Mouse (Mus musculus) intestine, postnatal 0 days (tissue): ENCODE measurements around the gene Smpdl3b. TPM values are rescaled to one million over a fixed set of nuclear protein-coding genes. Genes with fewer than 3 reads are reported as not detected.
"Not testable (repeated sequence)": the region's sequence is repeated elsewhere in the genome, so short reads cannot be mapped to it uniquely, and the experiment has no call there.

Experiments used
- ATAC-seq: fragments of 200-750 bp; cut with Nextera tagmentation; 2 replicates; pipeline ENCODE4 v1.8.0; 2017; ENCODE audit warnings: mild to moderate bottlenecking, moderate TSS enrichment, moderate library complexity
- H3K27ac ChIP-seq: fragments of 300-500 bp; sonication (generic); 2 replicates; pipeline ENCODE4 v1.5.1; 2014; ENCODE audit warnings: mild to moderate bottlenecking, low read depth, low read length, moderate library complexity
- H3K27me3 ChIP-seq: fragments of 300-500 bp; sonication (generic); replicated peaks from 2 replicates; pipeline ENCODE4 v1.6.1; 2014; ENCODE audit warnings: low read length, mixed read lengths; ENCODE audit not compliant: control insufficient read depth, insufficient read depth
- H3K36me3 ChIP-seq: fragments of 300-500 bp; sonication (generic); 2 replicates; pipeline ENCODE4 v1.6.1; 2014; ENCODE audit warnings: mild to moderate bottlenecking, moderate library complexity; ENCODE audit not compliant: control insufficient read depth, insufficient read depth
- H3K4me1 ChIP-seq: fragments of 300-500 bp; sonication (generic); replicated peaks from 2 replicates; pipeline ENCODE4 v1.6.1; 2014; ENCODE audit warnings: antibody characterized with exemption, low read length, mixed read lengths; ENCODE audit not compliant: control insufficient read depth, insufficient read depth
- H3K4me2 ChIP-seq: fragments of 300-500 bp; sonication (generic); replicated peaks from 2 replicates; pipeline ENCODE4 v1.6.1; 2014; ENCODE audit warnings: low read depth, mild to moderate bottlenecking, moderate library complexity
- H3K4me3 ChIP-seq: fragments of 300-500 bp; sonication (generic); 2 replicates; pipeline ENCODE4 v1.5.1; 2014; ENCODE audit warnings: low read depth, low read length
- H3K9ac ChIP-seq: fragments of 300-500 bp; sonication (generic); 2 replicates; pipeline ENCODE4 v1.6.1; 2014; ENCODE audit warnings: mild to moderate bottlenecking, low read depth, low read length
- H3K9me3 ChIP-seq: fragments of 300-500 bp; sonication (generic); 2 replicates; pipeline ENCODE4 v1.6.1; 2016; ENCODE audit warnings: mixed run types; ENCODE audit not compliant: control insufficient read depth
- CTCF ChIP-seq: sonication (generic); IDR thresholded peaks from 2 replicates; pipeline ENCODE4 v1.5.1; 2016; ENCODE audit warnings: low read depth, mild to moderate bottlenecking, control low read depth, antibody characterized with exemption, moderate library complexity
- WGBS: fragments of 180-500 bp; shearing (Covaris S2); extraction: QIAGEN DNeasy Blood & Tissue Kit; methylation state at CpG from one replicate; pipeline ENCODE4 v1.1.7; 2014; 5-methylcytosine and 5-hydroxymethylcytosine counted together
- polyA plus RNA-seq: library from polyadenylated mRNA; unstranded; fragments of >200 nt; fragmentation: Nextera tagmentation; extraction: Ambion mirVana; gene quantifications from 2 replicates; pipeline ENCODE4 v1.2.1, GENCODE M21; 2015

Smpdl3b gene
- polyA plus RNA-seq, 1 experiment from 2014 or later, result 2.9 TPM

GRCm38 (mm10) chr4:132797461-132797860 lies 40.4 kb upstream of the Smpdl3b start:
- Histone ChIP-seq H3K4me1 (0 out of 2 replicates have a peak, but pooled peaks cover 4% of the 10 kb centered on the region), H3K4me2 (no peak overlapping the region), H3K9ac (no peak overlapping the region), H3K27me3 (peaks cover 9% of the 10 kb centered on the region; the same call in 1 of the 2 replicates), H3K9me3 (no peaks in the 10 kb centered on the region), H3K36me3 (no peaks in the 10 kb centered on the region), H3K27ac (no peak overlapping the region), H3K4me3 (no peak overlapping the region)
- 0 out of 2 replicates have a peak, but pooled peaks have one; percentile 19 for TF ChIP-seq CTCF
- 69% methylated on average over 1 of the region's 1 CpGs for WGBS
- ATAC-seq, result no peak

- Histone ChIP-seq H3K4me3 (peak within 1 kb of the TSS; percentile 38), H3K9me3 (no peaks in the 10 kb centered on the region), H3K4me1 (0 out of 2 replicates have a peak, but pooled peaks cover 4% of the 10 kb centered on the region), H3K4me2 (peak within 1 kb of the TSS; percentile 79), H3K36me3 (no peaks in the 10 kb centered on the region), H3K9ac (no peak within 1 kb of the TSS), H3K27ac (no peak within 1 kb of the TSS), H3K27me3 (peaks cover 9% of the 10 kb centered on the region; the same call in 1 of the 2 replicates)
- no peak for ATAC-seq
- under 1% methylated on average over 21 of the region's 21 CpGs for WGBS
- no peak for TF ChIP-seq CTCF
Observed at GRCm38 (mm10) chr4:132796196-132796886, 39.3 kb upstream of the Smpdl3b start, which contains the start of gene Themis2. Gene Themis2 (minus strand): TSS chr4:132796387.

GRCm38 (mm10) chr4:132795171-132795570 lies 38.1 kb upstream of the Smpdl3b start:
- TF ChIP-seq CTCF, result no peak
- Histone ChIP-seq H3K4me3 (no peak overlapping the region), H3K9me3 (no peaks in the 10 kb centered on the region), H3K9ac (no peak overlapping the region), H3K27ac (no peak overlapping the region), H3K36me3 (no peaks in the 10 kb centered on the region), H3K4me1 (0 out of 2 replicates have a peak, but pooled peaks cover 4% of the 10 kb centered on the region), H3K4me2 (no peak overlapping the region), H3K27me3 (peaks cover 9% of the 10 kb centered on the region; the same call in 1 of the 2 replicates)
- no peak for ATAC-seq
- 65% methylated on average over 7 of the region's 7 CpGs for WGBS

GRCm38 (mm10) chr4:132794760-132795159 lies 37.7 kb upstream of the Smpdl3b start:
- 68% methylated on average over 8 of the region's 8 CpGs for WGBS
- no peak overlapping the region for H3K9ac ChIP-seq
- H3K4me2 ChIP-seq, result no peak overlapping the region
- no peak overlapping the region for H3K4me3 ChIP-seq
- H3K27ac ChIP-seq, result no peak overlapping the region
- H3K27me3 ChIP-seq, result peaks cover 9% of the 10 kb centered on the region; the same call in 1 of the 2 replicates
- 0 out of 2 replicates have a peak, but pooled peaks cover 4% of the 10 kb centered on the region for H3K4me1 ChIP-seq
- no peak for ATAC-seq
- no peak for TF ChIP-seq CTCF
- no peaks in the 10 kb centered on the region for H3K9me3 ChIP-seq
- no peaks in the 10 kb centered on the region for H3K36me3 ChIP-seq

- Histone ChIP-seq H3K27me3 (peaks cover 9% of the 10 kb centered on the region; the same call in 1 of the 2 replicates), H3K4me3 (no peak overlapping the region), H3K4me1 (0 out of 2 replicates have a peak, but pooled peaks cover 4% of the 10 kb centered on the region), H3K4me2 (no peak overlapping the region), H3K9me3 (no peaks in the 10 kb centered on the region), H3K27ac (no peak overlapping the region), H3K36me3 (no peaks in the 10 kb centered on the region), H3K9ac (no peak overlapping the region)
- no peak for ATAC-seq
- no peak for TF ChIP-seq CTCF
- 61% methylated on average over 9 of the region's 9 CpGs for WGBS
Observed at GRCm38 (mm10) chr4:132794028-132794427, 37.0 kb upstream of the Smpdl3b start.

- not testable (repeated sequence) for H3K27me3 ChIP-seq, H3K9ac ChIP-seq, H3K9me3 ChIP-seq, H3K36me3 ChIP-seq, H3K4me3 ChIP-seq, ATAC-seq, H3K4me1 ChIP-seq, H3K27ac ChIP-seq, H3K4me2 ChIP-seq
- 79% methylated on average over 7 of the region's 9 CpGs for WGBS
Observed at GRCm38 (mm10) chr4:132793322-132794004, 36.4 kb upstream of the Smpdl3b start.
